Mouse (Mus musculus) kidney, adult 2 months (tissue): Measurements from ENCODE around the gene Morc3.
"Not testable (repeated sequence)": the region's sequence is repeated elsewhere in the genome, so short reads cannot be mapped to it uniquely, and the experiment has no call there.

Experiments used
- CTCF ChIP-seq: fragments of 200-500 bp; conservative IDR thresholded peaks from 2 replicates; pipeline ENCODE4 v1.5.1; 2011; ENCODE audit warnings: low read depth, mild to moderate bottlenecking, control low read depth, low read length, moderate library complexity, mixed read lengths; ENCODE audit not compliant: insufficient read depth, insufficient read length
- POLR2A ChIP-seq: fragments of 200-500 bp; IDR thresholded peaks from one replicate; pipeline ENCODE4 v1.6.1; 2011; ENCODE audit warnings: low read depth, low read length, control low read depth

GRCm38 (mm10) chr16:93826478-93826877, 5.4 kb upstream of the Morc3 start:
- TF ChIP-seq CTCF, POLR2A: not testable (repeated sequence)
